Mouse (Mus musculus) ovary, postnatal 36 days (tissue): ENCODE data around the gene Prpsap1.
"Not testable (repeated sequence)": the region's sequence is repeated elsewhere in the genome, so short reads cannot be mapped to it uniquely, and the experiment has no call there.

Experiments used
- DNase-seq: peaks from one replicate; pipeline ENCODE4 v3.0.0; 2022; ENCODE audit warnings: low spot score, mixed read lengths

The Prpsap1 gene

GRCm38 (mm10) chr11:116515330-116516020, 21.5 kb upstream of the Prpsap1 start:
- no peak for DNase-seq

- DNase-seq: no peak
These were observed 19.6 kb upstream of the Prpsap1 start for GRCm38 (mm10) chr11:116513531-116514038.

- no peak for DNase-seq
These were observed 19.0 kb upstream of the Prpsap1 start for GRCm38 (mm10) chr11:116512987-116513386.

GRCm38 (mm10) chr11:116512154-116512553, 18.2 kb upstream of the Prpsap1 start:
- DNase-seq: no peak

DNA sequence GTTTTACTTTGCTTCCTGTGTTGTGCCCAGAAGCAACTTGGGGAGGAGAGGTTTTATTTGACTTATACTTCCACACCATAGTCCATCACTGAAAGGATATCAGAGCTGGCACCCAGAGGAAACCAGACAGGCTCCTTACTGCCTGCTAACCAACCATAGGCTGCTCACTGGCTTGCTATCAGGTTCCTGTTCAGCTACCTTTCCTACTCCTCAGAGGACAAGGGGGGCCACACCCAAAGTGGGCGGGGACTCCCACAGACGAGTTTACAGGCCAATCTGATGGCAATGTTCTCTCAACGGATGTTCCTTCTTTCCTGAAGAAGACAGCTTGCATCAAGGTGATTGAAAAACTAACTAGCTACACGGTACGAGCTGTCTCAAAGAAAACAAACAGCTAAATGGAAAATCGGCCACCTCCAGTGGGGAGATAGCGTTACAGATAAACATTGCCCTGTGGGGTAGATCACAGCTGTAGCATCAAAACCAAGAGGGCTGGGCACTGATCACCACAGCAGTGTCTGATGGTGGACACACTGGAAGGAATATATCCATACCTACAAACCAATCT, 17.4 kb upstream of the Prpsap1 start:
- DNase-seq: no peak

DNA sequence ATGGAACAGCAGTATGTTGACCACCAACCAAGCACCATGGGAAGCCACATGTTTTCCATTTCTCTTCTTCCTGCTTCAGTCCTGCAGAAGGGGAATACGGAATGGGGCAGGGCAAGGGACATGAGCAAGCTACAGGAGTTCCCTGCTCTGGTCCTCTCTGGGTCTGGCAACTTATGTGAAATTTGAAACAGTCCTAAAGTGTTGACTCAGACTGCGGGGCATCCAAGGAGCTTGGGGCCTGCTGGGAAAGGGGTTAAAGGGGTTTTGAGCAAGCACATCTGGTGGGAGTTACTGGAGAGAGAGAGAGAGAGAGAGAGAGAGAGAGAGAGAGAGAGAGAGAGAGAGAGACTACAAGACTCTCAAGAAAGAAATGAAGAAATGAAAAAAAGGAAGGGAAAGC, 14.7 kb upstream of the Prpsap1 start:
- no peak for DNase-seq

- no peak for DNase-seq
These were observed 12.3 kb upstream of the Prpsap1 start for GRCm38 (mm10) chr11:116506151-116506875.

DNA sequence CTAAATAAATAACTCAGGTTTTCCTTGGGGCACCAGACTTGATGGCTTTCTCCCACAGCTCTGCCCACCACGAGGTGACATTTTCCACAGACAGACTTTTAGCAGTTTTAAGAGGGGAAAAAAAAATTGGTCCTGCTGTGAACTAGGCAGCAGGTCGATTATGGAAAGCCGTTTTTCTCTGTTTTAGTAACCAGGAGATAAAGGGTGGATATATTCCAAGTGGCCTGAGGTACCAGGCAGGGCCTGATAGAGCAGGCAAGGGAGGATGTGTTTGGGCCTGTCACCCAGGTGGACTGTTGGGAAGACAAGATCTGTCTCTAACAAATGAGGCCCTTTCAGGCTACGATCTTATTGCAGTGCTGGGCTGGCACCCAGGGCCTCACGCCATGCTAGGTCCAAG, 11.6 kb upstream of the Prpsap1 start:
- DNase-seq: no peak

DNA sequence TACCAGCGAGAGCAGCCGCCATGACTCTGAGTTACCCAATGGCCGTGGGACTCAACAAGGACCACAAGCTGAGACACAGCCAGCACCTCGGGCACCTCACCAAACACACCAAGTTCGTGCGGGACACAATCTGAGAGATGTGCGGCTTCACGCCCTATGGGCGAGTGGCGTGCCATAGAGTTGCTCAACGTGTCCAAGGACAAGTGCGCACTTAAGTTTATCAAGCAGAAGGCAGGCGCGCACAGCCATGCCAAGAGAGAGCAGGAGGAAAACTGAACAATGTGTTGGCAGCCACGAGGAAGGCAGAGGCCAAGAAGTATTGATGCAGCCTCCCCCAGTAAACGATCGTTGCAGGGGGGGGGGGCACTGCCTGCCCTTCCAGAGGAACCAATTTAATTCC, 10.5 kb upstream of the Prpsap1 start:
- DNase-seq: no peak

DNA sequence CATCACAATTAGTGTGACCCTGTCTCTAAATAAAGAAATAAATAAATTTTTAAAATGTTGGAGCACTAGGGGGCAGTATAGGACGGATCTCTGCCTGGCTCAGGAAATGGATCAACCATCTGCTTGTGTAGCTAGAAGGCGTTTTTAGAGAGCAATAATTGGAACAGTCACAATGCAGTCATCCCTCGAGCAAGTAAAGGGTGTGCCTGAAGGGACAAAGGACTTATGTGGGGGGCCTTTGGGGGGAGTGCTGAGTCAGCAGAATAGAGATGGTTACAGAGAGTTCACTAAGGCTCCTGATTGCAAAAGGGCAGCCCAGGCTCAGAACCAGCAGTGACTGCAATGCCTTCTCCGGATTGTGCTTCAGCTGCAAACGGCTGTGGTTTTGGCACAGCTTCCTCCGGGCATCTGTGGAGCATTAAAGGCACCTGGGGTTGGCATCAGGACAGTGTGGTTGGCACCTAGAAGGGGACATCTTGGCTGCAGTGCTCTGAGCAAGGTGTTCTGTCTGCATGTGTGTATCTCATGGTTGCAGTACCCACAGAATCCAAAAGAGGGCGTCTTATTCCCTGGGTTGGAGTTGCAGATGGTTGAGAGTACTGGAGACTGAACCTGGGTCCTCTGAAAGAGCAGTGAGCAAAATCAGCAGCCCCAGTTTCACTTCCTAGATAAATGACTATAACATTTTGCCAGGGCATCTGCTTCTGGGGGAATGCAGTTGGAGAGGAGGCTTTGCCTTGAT, 7.2 kb upstream of the Prpsap1 start:
- no peak for DNase-seq

GRCm38 (mm10) chr11:116499018-116499417, 5.0 kb upstream of the Prpsap1 start:
- DNase-seq: no peak

DNA sequence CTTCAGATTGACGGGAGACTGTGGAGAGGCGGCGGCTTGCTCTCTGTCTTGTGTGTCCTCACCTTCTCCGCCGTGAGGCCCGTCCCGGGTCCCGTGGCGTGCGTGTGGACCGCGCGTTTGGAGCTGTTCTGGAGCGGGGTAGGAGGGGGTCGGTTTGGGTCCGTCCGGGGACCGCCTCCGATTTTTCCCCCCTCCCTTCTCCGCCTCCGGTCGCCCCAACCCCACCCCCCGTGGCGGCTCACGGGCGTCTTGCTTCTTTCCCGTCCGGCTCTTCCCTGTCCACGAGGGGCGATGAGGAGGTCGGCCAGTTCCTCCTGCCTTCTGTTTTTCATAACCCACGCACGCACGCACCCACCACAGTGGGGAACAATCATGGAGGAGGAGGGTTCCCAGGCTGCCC, 4.6 kb upstream of the Prpsap1 start:
- DNase-seq: no peak

- no peak for DNase-seq
These were observed 3.3 kb upstream of the Prpsap1 start for GRCm38 (mm10) chr11:116497313-116497712.

DNA sequence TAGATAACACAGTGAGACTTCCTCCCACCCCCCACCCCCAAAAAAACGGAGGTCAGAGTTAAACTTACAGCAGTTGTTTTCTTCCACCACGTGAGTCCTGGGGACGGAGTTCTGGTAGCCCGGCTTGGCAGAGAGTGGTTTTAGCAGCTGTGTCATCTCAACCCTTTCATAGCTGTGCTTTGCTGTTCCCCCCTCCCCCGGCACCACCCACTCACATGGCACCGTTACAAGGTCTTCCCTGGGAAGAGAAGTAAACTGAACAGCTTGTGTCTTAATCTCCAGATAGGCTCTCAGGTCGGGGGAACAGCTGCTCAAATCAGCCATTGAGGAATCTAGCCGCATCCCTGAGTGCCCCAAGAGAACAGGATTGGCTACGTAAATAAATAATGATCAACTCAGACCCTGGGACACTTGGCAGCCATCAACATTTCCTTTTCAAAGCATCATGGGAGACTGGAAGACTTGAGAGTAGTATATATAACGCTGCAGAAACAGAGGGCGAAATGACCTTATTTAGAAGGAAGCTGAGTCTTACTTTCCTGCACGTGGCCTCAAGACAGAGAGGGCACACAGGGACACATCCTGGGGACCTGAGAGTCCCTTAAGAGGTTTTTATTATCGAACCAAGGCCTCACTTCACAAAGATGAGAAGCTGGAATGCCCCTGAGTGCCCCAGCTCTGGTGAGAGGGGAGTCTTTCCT, 622 bp upstream of the Prpsap1 start:
- peak; percentile 84 for DNase-seq

DNA sequence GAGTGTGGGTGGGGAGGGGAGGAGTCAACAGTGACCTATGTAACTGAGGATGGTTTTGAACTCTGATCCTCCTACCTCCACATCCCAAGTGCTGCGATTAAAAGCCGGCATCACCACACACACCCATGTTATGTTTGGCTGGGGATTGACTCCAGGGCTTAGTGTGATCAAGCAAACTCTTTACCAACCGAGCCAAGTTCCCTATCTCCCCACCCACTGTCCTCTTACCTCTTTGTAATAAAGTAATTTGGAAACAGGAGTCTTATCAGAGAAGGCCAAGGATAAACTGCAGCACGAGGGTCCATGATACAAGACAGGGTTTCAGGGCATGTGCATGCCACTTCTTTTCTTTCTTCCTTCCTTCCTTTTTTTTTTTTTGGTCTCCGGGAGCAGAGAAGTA, 811 bp downstream of the Prpsap1 start:
- no peak for DNase-seq

DNA sequence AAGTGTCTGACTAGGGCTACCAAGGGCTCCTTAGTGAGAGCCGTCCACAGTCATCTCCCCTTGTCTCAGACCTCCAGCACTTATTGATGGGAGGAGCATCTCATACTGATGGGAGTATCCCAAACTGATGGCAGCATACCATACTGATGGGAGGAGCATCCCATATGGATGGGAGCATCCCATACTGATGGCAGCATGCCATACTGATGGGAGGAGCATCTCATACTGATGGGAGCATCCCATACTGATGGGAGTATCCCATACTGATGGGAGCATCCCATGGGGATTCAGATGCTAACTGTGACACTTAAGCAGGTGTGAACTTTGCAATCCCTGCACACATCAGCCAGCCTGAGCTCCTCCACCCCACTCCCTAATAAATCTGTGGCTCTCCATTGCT, 1.5 kb downstream of the Prpsap1 start:
- DNase-seq: not testable (repeated sequence)

GRCm38 (mm10) chr11:116491338-116491737, 2.7 kb downstream of the Prpsap1 start:
- DNase-seq: no peak

- peak; percentile 92 for DNase-seq
These were observed 3.5 kb downstream of the Prpsap1 start for GRCm38 (mm10) chr11:116490232-116491107.

DNA sequence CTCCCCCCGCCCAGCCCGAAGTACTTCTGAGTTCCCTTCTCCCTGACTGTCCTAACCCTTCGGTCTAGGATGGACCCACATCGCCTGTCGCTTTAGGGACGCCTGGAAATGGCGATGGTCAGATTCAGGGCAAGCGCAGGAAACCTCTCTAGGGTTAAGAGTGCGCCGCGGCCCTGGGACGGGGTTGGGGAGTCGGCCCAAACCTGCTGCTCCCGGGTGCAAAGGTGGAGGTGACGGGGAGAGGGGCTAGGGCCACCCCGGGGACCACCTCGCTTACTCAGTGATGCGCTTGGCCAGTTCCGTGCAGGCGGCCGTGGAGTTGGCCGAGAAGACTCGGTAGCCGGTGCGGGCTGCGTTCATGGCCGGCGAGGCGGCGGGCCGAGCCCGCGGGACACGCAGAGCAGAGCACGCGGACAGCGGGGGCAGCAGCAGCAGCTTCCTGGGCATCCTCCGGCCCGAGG, 4.2 kb downstream of the Prpsap1 start:
- no peak for DNase-seq

- DNase-seq: no peak
These were observed 5.2 kb downstream of the Prpsap1 start for GRCm38 (mm10) chr11:116488693-116489375.
